Mouse (Mus musculus) heart, adult 2 months (tissue): ENCODE measurements at regions not wholly inside any gene's neighbourhood (a gene's known extent, or its start where the extent isn't known, plus 50 kb on each side); places are given as distances from the start of the nearest gene placed in this dataset.

Source experiments
- DNase-seq, 2 experiments: peaks; one replicate each; pipeline ENCODE4 v3.0.0; 2021
- H3K27ac ChIP-seq: fragments of 200-600 bp; 2 replicates; pipeline ENCODE4 v1.8.1; 2022
- H3K27me3 ChIP-seq: fragments of 200-500 bp; 2 replicates; pipeline ENCODE4 v1.6.1; 2012; ENCODE audit warnings: mild to moderate bottlenecking, low read length, inconsistent platforms, mixed read lengths; ENCODE audit not compliant: control insufficient read depth, insufficient read depth
- H3K36me3 ChIP-seq: fragments of 200-500 bp; 2 replicates; pipeline ENCODE4 v1.6.1; 2012; ENCODE audit warnings: low read length, inconsistent platforms; ENCODE audit not compliant: control insufficient read depth, insufficient read depth
- H3K4me1 ChIP-seq: fragments of 200-500 bp; 2 replicates; pipeline ENCODE4 v1.6.1; 2011; ENCODE audit warnings: low read length; ENCODE audit not compliant: control insufficient read depth, insufficient read depth
- H3K4me3 ChIP-seq: fragments of 200-600 bp; 2 replicates; pipeline ENCODE4 v1.8.1; 2022
- H3K79me2 ChIP-seq: fragments of 200-500 bp; replicated peaks from 2 replicates; pipeline ENCODE4 v1.6.1; 2012; ENCODE audit warnings: mild to moderate bottlenecking, inconsistent platforms, low read length, moderate library complexity, mixed read lengths; ENCODE audit not compliant: control insufficient read depth, insufficient read depth
- H3K9ac ChIP-seq: fragments of 200-500 bp; 2 replicates; pipeline ENCODE4 v1.6.1; 2012; ENCODE audit warnings: low read depth, mild to moderate bottlenecking, control low read depth, inconsistent platforms, low read length, mixed read lengths
- CTCF ChIP-seq: fragments of 200-600 bp; IDR thresholded peaks from 2 replicates; pipeline ENCODE4 v1.8.1; 2022; ENCODE audit warnings: antibody characterized with exemption, mild to moderate bottlenecking, moderate library complexity
- EP300 ChIP-seq: fragments of 200-500 bp; IDR thresholded peaks from 2 replicates; pipeline ENCODE4 v1.6.1; 2011; ENCODE audit warnings: low read depth, low read length, control low read depth; ENCODE audit not compliant: insufficient read depth
- POLR2A ChIP-seq: fragments of 200-500 bp; IDR thresholded peaks from 2 replicates; pipeline ENCODE4 v1.6.1; 2011; ENCODE audit warnings: mild to moderate bottlenecking, low read depth, low read length, control low read depth; ENCODE audit not compliant: insufficient read depth
- WGBS: fragments of 180-500 bp; shearing (Covaris S2); methylation state at CpG from one replicate; pipeline ENCODE4 v1.1.7; 2018; 5-methylcytosine and 5-hydroxymethylcytosine counted together
- intact Hi-C: fragments of 180-260 bp; cut with DNase I; formaldehyde crosslinking; loops from one replicate; pipeline ENCODE4 v1.15.1; 2025

GRCm38 (mm10) chr17:81175877-81176276 is 111.0 kb upstream of the Thumpd2 start:
- H3K36me3 ChIP-seq: no peaks in the 10 kb centered on the region
- H3K27me3 ChIP-seq: no peaks in the 10 kb centered on the region
- TF ChIP-seq EP300 (no peak), CTCF (no peak), POLR2A (no peak)
- WGBS: 33% methylated on average over 4 of the region's 4 CpGs
- intact Hi-C loops: no loop called here
- H3K27ac ChIP-seq: no peak overlapping the region
- no peaks in the 10 kb centered on the region for H3K79me2 ChIP-seq
- no peak overlapping the region for H3K9ac ChIP-seq
- no peak overlapping the region for H3K4me3 ChIP-seq
- no peak for DNase-seq
- H3K4me1 ChIP-seq: no peaks in the 10 kb centered on the region; the same call in 1 of the 2 replicates

- no peaks in the 10 kb centered on the region; the same call in 1 of the 2 replicates for H3K4me1 ChIP-seq
- H3K9ac ChIP-seq: no peak overlapping the region
- no peak overlapping the region for H3K27ac ChIP-seq
- no peak for DNase-seq
- H3K4me3 ChIP-seq: no peak overlapping the region
- no peak for TF ChIP-seq EP300
- TF ChIP-seq POLR2A: no peak
- no peak for TF ChIP-seq CTCF
- intact Hi-C loops: no loop called here
- WGBS: 78% methylated on average over 3 of the region's 3 CpGs
- H3K79me2 ChIP-seq: no peaks in the 10 kb centered on the region
- H3K36me3 ChIP-seq: no peaks in the 10 kb centered on the region
- H3K27me3 ChIP-seq: no peaks in the 10 kb centered on the region
These were observed 108.1 kb upstream of the Thumpd2 start for GRCm38 (mm10) chr17:81172943-81173342.

- Histone ChIP-seq H3K9ac (no peak overlapping the region), H3K79me2 (no peaks in the 10 kb centered on the region), H3K27ac (no peak overlapping the region), H3K27me3 (no peaks in the 10 kb centered on the region), H3K36me3 (no peaks in the 10 kb centered on the region), H3K4me3 (no peak overlapping the region), H3K4me1 (no peaks in the 10 kb centered on the region)
- TF ChIP-seq POLR2A (no peak), CTCF (no peak), EP300 (no peak)
- no peak for DNase-seq
- 67% methylated on average over 5 of the region's 5 CpGs for WGBS
- intact Hi-C loops: no loop called here
These were observed 104.2 kb upstream of the Thumpd2 start for GRCm38 (mm10) chr17:81169118-81169517.

GRCm38 (mm10) chr17:81150730-81151129 is 85.8 kb upstream of the Thumpd2 start:
- Histone ChIP-seq H3K9ac (no peak overlapping the region), H3K4me1 (no peaks in the 10 kb centered on the region), H3K27ac (no peak overlapping the region), H3K36me3 (no peaks in the 10 kb centered on the region), H3K27me3 (no peaks in the 10 kb centered on the region), H3K4me3 (no peak overlapping the region), H3K79me2 (no peaks in the 10 kb centered on the region)
- TF ChIP-seq CTCF (no peak), EP300 (no peak), POLR2A (no peak)
- 72% methylated on average over 4 of the region's 4 CpGs for WGBS
- no peak for DNase-seq
- intact Hi-C loops: no loop called here

- no peaks in the 10 kb centered on the region for H3K4me1 ChIP-seq
- no peak overlapping the region for H3K9ac ChIP-seq
- WGBS: 66% methylated on average over 6 of the region's 6 CpGs
- no peaks in the 10 kb centered on the region for H3K27me3 ChIP-seq
- intact Hi-C loops: no loop called here
- no peak overlapping the region for H3K27ac ChIP-seq
- no peaks in the 10 kb centered on the region for H3K79me2 ChIP-seq
- TF ChIP-seq CTCF: no peak
- TF ChIP-seq EP300: no peak
- no peak for TF ChIP-seq POLR2A
- no peaks in the 10 kb centered on the region for H3K36me3 ChIP-seq
- H3K4me3 ChIP-seq: no peak overlapping the region
- no peak for DNase-seq
These were observed 69.8 kb upstream of the Thumpd2 start for GRCm38 (mm10) chr17:81134702-81135101.

GRCm38 (mm10) chr17:81133227-81133626 is 68.3 kb upstream of the Thumpd2 start:
- Histone ChIP-seq H3K36me3 (no peaks in the 10 kb centered on the region), H3K9ac (no peak overlapping the region), H3K4me1 (no peaks in the 10 kb centered on the region), H3K4me3 (no peak overlapping the region), H3K79me2 (no peaks in the 10 kb centered on the region), H3K27ac (no peak overlapping the region), H3K27me3 (no peaks in the 10 kb centered on the region)
- WGBS: 38% methylated on average over 4 of the region's 4 CpGs
- no peak for DNase-seq
- TF ChIP-seq CTCF (no peak), EP300 (no peak), POLR2A (no peak)
- intact Hi-C loops: no loop called here
